Mouse (Mus musculus) macrophage (primary cell): ENCODE measurements around the gene Med21. TPM values are rescaled to one million over a fixed set of nuclear protein-coding genes. Genes with fewer than 3 reads are reported as not detected.

Source experiments
- H3K27ac ChIP-seq: fragments of 350-480 bp; formaldehyde crosslinking; 2 replicates; pipeline ENCODE4 v1.9.0; 2021
- H3K36me3 ChIP-seq: fragments of 350-480 bp; formaldehyde crosslinking; 2 replicates; pipeline ENCODE4 v1.9.0; 2021; ENCODE audit errors: inconsistent target
- H3K4me3 ChIP-seq: fragments of 350-480 bp; formaldehyde crosslinking; 2 replicates; pipeline ENCODE4 v1.9.0; 2021; ENCODE audit errors: inconsistent target
- H3K79me2 ChIP-seq: fragments of 350-480 bp; formaldehyde crosslinking; 2 replicates; pipeline ENCODE4 v1.9.0; 2021; ENCODE audit errors: inconsistent target
- WGBS: methylation state at CpG from one replicate; pipeline ENCODE4 v1.1.7; 2026; ENCODE audit warnings: inconsistent platforms; ENCODE audit not compliant: missing documents; 5-methylcytosine and 5-hydroxymethylcytosine counted together
- polyA plus RNA-seq: library from polyadenylated mRNA; stranded (reverse); fragments of 250-400 nt; gene quantifications from 3 replicates; pipeline ENCODE4 v1.2.4, GENCODE M21; 2018; ENCODE audit warnings: inconsistent platforms
- total RNA-seq, 78 experiments: library from RNA; depleted of rRNA; stranded (reverse); fragments of 250-400 nt; gene quantifications; 1 replicate in 9 of 78; 2 replicates in 24 of 78; 3 replicates in 43 of 78; 4 replicates in 2 of 78; pipeline ENCODE4 v1.2.4; 2018; ENCODE audit warnings: inconsistent platforms in 56 of 78

Gene Med21
- total RNA-seq (2018; cell fraction: chromatin; rRNA removed) = 100 to 1,000 TPM in 3 of 26 experiments, 10 to 100 TPM in 23; 15.0 to 273 (median 35.7) TPM
- 10 to 100 TPM; 19.9 to 54.5 (median 27.5) TPM for total RNA-seq (2018; cell fraction: cytosol; rRNA removed)
- total RNA-seq (2018; cell fraction: nucleus; rRNA removed) = 100 to 1,000 TPM in 5 of 26 experiments, 10 to 100 TPM in 21; 27.2 to 212 (median 38.6) TPM
- polyA plus RNA-seq = 25.7 to 41.0 TPM (median 35.8 TPM) in 3 replicates

DNA sequence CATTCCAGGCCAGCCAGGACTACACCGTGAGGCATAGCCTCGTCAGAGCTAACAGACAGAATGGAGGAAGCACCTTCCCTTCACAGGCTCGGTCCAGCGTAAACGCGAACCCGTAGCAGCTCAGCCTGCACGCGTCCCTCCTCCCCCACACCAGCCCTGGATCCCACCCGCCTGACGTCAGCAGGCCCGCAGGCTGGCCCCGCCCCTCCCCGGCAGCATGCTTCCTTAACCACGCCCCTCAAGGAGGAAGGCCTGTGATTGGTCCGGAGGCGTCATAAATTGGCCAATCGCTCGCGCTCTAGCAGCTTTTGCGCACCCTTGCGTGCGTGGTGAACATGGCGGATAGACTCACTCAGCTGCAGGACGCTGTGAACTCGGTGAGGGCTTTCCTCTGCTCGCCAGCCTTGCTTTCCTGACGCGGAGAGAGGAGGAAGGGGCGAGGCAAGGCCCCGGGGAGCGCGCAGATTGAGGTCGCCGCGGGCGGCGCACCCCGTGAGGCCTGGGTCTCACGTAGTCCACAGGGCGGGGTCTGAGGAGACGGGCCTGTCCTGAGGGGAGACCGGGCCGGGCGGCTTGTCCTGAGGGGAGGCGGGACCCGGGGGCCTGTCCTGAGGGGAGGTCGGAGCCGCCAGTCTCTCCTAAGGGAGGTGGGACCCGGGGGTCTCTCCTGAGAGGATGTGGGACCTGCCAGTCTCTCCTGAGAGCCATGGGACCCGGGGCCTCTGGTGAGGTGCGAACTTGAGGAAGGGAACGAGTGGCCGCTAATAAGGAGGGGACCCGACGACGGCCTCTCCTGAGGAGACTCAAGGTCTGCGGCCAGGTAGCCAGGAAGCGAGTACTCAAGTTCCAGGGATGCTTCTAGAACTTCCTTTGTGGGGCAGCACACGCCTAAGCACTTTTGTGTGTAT lies at the start of gene Med21, which contains the start of gene Tm7sf3:
Gene Med21 (plus strand): TSS at position 272 of the 908 bp plus-strand sequence.
Gene Tm7sf3 (minus strand): TSS at position 549 of the 908 bp plus-strand sequence.
- H3K4me3 ChIP-seq = peak within 1 kb of the TSS; percentile 81
- H3K36me3 ChIP-seq = no peaks in the 10 kb centered on the region
- peak within 1 kb of the TSS; percentile 32 for H3K27ac ChIP-seq
- 2% methylated on average over 56 of the region's 60 CpGs for WGBS
- H3K79me2 ChIP-seq = peaks cover 47% of the 10 kb centered on the region

DNA sequence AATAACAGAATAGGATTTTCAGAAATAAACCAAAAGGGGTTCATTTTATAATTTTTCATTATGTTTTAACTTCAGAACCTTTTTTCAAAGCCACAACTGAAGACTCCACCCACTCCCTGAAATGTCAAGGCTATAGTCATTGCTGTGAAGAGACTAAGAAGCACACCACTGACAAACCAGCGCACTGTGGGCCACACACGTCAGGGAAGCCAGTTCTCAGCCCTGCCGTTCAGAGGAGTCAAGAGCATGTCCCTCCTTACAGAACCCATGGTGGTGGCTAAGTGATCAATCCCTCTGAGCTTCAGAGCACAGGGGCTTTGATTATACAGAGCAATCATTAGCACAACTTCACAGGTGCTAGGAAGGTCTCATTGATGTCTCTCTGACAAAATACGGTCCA lies 39.7 kb upstream of the Med21 start:
- Histone ChIP-seq H3K4me3 (no peak overlapping the region), H3K27ac (no peak overlapping the region), H3K36me3 (peaks cover 67% of the 10 kb centered on the region), H3K79me2 (no peaks in the 10 kb centered on the region)
- 95% methylated on average over 4 of the region's 4 CpGs for WGBS

- Histone ChIP-seq H3K4me3 (no peak overlapping the region), H3K36me3 (peaks cover 67% of the 10 kb centered on the region), H3K79me2 (no peaks in the 10 kb centered on the region), H3K27ac (no peak overlapping the region)
- 94% methylated on average over 10 of the region's 10 CpGs for WGBS
These were observed 38.7 kb upstream of the Med21 start for GRCm38 (mm10) chr6:146603651-146604050.

- Histone ChIP-seq H3K4me3 (no peak overlapping the region), H3K36me3 (peaks cover 32% of the 10 kb centered on the region), H3K79me2 (no peaks in the 10 kb centered on the region), H3K27ac (no peak overlapping the region)
- 94% methylated on average over 6 of the region's 6 CpGs for WGBS
These were observed 31.0 kb upstream of the Med21 start for GRCm38 (mm10) chr6:146611385-146611784.

- Histone ChIP-seq H3K4me3 (no peak overlapping the region), H3K27ac (no peak overlapping the region), H3K79me2 (no peaks in the 10 kb centered on the region), H3K36me3 (peaks cover 30% of the 10 kb centered on the region)
- WGBS = 96% methylated on average over 7 of the region's 7 CpGs
These were observed 30.4 kb upstream of the Med21 start for GRCm38 (mm10) chr6:146611897-146612296.

DNA sequence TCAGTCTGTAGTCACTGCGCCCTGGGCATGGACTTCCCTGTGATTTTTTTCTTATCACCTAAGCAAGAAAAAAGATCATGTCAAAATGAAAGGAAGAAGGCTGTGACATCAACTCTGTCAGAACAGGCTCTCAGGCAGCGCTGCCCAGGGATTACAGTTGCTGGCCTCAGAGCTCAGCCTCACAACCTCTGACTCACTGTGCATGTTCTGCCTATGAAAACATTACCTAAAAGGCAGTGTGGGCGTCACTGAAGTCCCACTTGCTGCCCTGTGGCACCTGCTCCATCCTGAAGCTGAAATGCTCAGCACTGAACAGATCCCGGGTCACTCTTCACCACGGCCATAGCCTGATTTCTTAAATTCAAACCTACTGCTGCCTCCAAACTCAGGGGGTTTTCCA lies 29.6 kb upstream of the Med21 start:
- Histone ChIP-seq H3K36me3 (peaks cover 30% of the 10 kb centered on the region), H3K27ac (no peak overlapping the region), H3K4me3 (no peak overlapping the region), H3K79me2 (no peaks in the 10 kb centered on the region)
- WGBS = 91% methylated on average over 5 of the region's 5 CpGs

- no peak overlapping the region for H3K27ac ChIP-seq
- peaks cover 40% of the 10 kb centered on the region for H3K36me3 ChIP-seq
These were observed 28.4 kb upstream of the Med21 start for GRCm38 (mm10) chr6:146613907-146614306.

GRCm38 (mm10) chr6:146614541-146614940 lies 27.8 kb upstream of the Med21 start:
- Histone ChIP-seq H3K36me3 (peaks cover 34% of the 10 kb centered on the region), H3K27ac (no peak overlapping the region)
- 93% methylated on average over 5 of the region's 5 CpGs for WGBS

More at GRCm38 (mm10) chr6:146613907-146614306, 28.4 kb upstream of the Med21 start:
- WGBS = 96% methylated on average over 5 of the region's 5 CpGs
- Histone ChIP-seq H3K79me2 (no peaks in the 10 kb centered on the region), H3K4me3 (no peak overlapping the region)

DNA sequence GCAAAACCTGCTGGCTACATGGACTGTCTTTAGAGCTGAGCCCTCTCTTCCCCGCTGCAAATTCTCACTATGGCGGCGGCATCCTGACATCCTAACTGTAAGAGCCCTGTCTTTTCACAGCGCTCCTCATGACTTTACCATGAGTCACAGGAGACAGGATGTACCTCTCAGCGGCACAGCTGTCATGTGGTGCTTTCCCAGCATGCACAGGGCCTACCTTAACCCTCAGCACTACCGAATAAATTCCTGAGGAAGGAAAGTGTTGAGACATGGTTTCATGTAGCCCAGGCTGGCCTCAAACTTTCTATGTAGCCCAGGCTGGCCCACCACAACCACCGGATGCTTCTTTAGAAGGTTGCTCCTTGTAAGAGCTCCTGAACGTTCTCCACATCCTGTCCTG lies 26.5 kb upstream of the Med21 start:
- Histone ChIP-seq H3K27ac (no peak overlapping the region), H3K79me2 (no peaks in the 10 kb centered on the region), H3K36me3 (peaks cover 28% of the 10 kb centered on the region; the same call in 1 of the 2 replicates), H3K4me3 (no peak overlapping the region)
- 97% methylated on average over 8 of the region's 8 CpGs for WGBS

More at GRCm38 (mm10) chr6:146614541-146614940, 27.8 kb upstream of the Med21 start:
- Histone ChIP-seq H3K79me2 (no peaks in the 10 kb centered on the region), H3K4me3 (no peak overlapping the region)

DNA sequence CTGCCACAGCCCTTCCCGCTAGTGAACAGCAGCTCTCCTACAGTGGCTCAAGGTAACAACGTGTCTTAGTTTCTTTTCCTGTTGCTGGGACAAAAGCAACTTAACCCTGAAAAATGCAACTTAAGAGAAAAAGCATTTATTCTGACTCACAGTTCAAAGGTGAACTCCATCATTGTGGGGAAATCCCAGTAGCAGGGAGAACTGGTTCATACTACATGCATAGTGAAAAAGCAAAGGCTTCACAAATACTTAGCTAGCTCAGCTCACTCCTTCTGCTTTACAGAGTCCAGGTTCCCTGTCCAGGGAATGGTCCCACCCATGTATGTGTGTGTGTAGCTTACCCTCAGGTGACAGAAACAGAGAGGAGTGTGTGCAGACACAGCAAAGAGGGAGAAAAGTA lies 25.7 kb upstream of the Med21 start:
- 90% methylated on average over 2 of the region's 2 CpGs for WGBS
- Histone ChIP-seq H3K4me3 (no peak overlapping the region), H3K79me2 (no peaks in the 10 kb centered on the region), H3K36me3 (peaks cover 28% of the 10 kb centered on the region; the same call in 1 of the 2 replicates), H3K27ac (no peak overlapping the region)

DNA sequence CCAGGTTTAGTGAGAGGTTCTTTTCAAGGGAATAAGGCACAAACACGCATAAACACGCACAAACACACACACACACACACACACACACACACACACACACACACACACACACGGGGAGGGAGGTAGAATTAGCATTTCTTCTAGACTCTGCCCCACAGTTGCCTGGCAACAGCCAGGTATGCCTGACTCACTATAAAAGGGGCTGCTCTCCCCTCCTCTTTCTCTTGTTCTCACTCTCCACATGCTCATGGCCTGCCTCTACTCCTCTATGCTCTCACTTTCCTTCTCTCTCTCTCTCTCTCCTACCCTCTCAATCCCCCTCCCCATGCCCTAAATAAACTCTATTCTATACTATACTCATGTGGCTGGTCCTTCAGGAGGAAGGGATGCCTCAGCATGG lies 14.2 kb upstream of the Med21 start:
- peaks cover 28% of the 10 kb centered on the region; the same call in 1 of the 2 replicates for H3K79me2 ChIP-seq
- no peak overlapping the region for H3K27ac ChIP-seq
- WGBS = 90% methylated on average over 3 of the region's 3 CpGs
- H3K36me3 ChIP-seq = 0 out of 2 replicates have a peak, but pooled peaks cover 3% of the 10 kb centered on the region
- H3K4me3 ChIP-seq = no peak overlapping the region

GRCm38 (mm10) chr6:146629781-146630756 lies 12.3 kb upstream of the Med21 start:
- 91% methylated on average over 9 of the region's 9 CpGs for WGBS
- Histone ChIP-seq H3K36me3 (no peaks in the 10 kb centered on the region), H3K27ac (no peak overlapping the region), H3K79me2 (peaks cover 28% of the 10 kb centered on the region; the same call in 1 of the 2 replicates), H3K4me3 (no peak overlapping the region)

GRCm38 (mm10) chr6:146630961-146631360 lies 11.4 kb upstream of the Med21 start:
- WGBS = 47% methylated on average over 4 of the region's 4 CpGs
- Histone ChIP-seq H3K4me3 (no peak overlapping the region), H3K36me3 (no peaks in the 10 kb centered on the region), H3K27ac (no peak overlapping the region), H3K79me2 (peaks cover 28% of the 10 kb centered on the region; the same call in 1 of the 2 replicates)

GRCm38 (mm10) chr6:146631847-146632246 lies 10.5 kb upstream of the Med21 start:
- 95% methylated on average over 8 of the region's 8 CpGs for WGBS
- Histone ChIP-seq H3K27ac (no peak overlapping the region), H3K79me2 (peaks cover 23% of the 10 kb centered on the region; the same call in 1 of the 2 replicates), H3K4me3 (no peak overlapping the region), H3K36me3 (no peaks in the 10 kb centered on the region)
